Mouse (Mus musculus): Measurements from ENCODE around the gene Tanc1. TPM values are rescaled to one million over a fixed set of nuclear protein-coding genes. Genes with fewer than 3 reads are reported as not detected.

Tanc1 gene
- polyA plus RNA-seq, 1 experiment, result 7.2 TPM

DNA sequence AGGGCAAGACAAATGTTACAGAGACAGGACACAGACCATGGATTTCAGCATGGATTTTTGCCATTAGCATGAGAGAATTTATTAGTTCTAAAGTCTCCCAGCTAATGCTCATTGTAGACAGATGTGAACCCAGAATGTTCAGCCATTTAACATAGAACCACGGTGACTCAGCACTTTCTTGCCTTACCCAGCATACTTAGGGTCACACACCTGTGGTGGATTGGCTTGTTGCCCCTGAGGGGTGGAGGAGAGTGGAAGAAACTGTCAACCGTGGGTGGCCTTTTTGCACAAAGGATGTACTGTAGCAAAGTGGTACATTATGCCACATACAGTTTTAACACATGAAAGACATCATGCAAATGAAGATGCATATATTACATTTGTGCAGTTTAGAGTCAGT is 5.0 kb downstream of the Tanc1 start:
- no peak for DNase-seq (ENCODE audit: low read depth)
- TF ChIP-seq POLR2A (IDR thresholded peaks at IDR 0.05; ENCODE audit: borderline replicate concordance, extremely low read depth, insufficient read depth, insufficient read length, poor library complexity, severe bottlenecking) (no peak), CTCF (IDR thresholded peaks at IDR 0.05; ENCODE audit: borderline replicate concordance, extremely low read depth, insufficient read depth, insufficient read length) (no peak)

DNA sequence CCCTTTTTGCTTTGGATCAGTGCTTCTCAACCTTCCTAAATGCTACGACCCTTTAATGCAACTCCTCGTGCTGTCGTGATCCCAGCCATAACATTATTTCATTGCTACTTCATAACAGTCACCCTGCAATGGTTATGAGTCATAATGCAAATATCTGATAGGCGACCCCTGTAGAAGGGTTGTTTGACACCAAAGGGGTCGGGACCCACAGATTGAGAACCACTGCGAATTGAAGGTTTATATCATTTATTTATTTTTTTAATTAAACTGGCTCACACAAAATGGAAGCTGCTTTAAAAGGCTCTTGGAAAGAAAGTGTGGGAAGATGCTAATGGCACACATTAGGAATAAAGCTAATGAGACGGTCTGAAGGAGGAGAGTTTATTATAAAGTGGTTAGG is 7.2 kb downstream of the Tanc1 start:
- no peak for DNase-seq (ENCODE audit: low read depth)
- TF ChIP-seq CTCF (IDR thresholded peaks at IDR 0.05; ENCODE audit: borderline replicate concordance, extremely low read depth, insufficient read depth, insufficient read length) (no peak), POLR2A (IDR thresholded peaks at IDR 0.05; ENCODE audit: borderline replicate concordance, extremely low read depth, insufficient read depth, insufficient read length, poor library complexity, severe bottlenecking) (no peak)

DNA sequence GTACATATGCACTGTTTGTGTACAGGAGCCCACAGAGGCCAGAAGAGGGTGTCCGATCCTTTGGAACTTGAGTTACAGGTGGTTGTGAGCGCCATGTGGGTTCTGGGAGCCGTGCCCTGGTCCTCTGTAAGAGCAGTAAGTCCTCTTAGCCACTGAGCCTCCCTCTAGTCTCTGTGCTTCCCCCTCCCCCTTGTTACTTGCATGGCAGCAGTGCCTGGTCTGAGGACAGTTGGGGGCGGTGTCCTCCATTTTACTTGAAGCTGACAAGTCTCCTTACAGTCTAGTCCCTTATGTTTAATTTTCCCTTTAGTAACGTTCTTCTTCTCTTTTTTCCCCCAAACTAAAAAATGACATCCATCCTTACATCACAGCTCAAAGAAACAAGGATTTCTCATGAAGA is 8.8 kb downstream of the Tanc1 start:
- TF ChIP-seq POLR2A (IDR thresholded peaks at IDR 0.05; ENCODE audit: borderline replicate concordance, extremely low read depth, insufficient read depth, insufficient read length, poor library complexity, severe bottlenecking) (no peak), CTCF (IDR thresholded peaks at IDR 0.05; ENCODE audit: borderline replicate concordance, extremely low read depth, insufficient read depth, insufficient read length) (no peak)
- no peak for DNase-seq (ENCODE audit: low read depth)

DNA sequence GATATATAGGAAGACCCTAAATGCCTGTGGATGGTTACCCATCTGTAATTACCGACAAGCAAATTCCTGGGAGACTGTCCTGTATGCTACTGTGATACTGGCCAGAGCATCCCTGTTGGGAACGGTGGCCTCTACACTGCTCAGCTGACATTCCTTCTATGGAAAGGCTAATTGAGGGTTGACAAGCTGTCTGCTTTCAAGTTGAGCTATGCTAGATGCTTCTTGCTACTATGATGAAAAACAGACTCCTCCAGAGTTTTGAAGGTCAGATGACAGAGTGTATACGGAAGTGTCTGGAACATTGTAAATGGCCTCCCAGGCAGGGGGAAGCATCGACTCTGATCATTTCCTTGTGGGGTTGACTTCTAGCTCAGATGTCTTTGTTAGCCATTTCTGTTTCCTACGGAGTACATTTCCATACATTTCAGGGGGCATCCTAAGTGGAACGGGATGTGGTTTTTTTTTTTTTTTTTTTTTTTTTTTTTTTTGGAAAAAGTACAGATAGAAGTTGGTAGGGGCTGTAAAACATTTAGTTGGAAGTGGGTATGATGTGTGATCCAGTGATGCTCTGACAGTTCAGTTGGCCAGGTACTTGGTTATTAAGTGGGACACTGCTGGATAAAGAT is 10.8 kb downstream of the Tanc1 start:
- TF ChIP-seq CTCF (IDR thresholded peaks at IDR 0.05; ENCODE audit: borderline replicate concordance, extremely low read depth, insufficient read depth, insufficient read length), result no peak
- DNase-seq (ENCODE audit: low read depth), result no peak

DNA sequence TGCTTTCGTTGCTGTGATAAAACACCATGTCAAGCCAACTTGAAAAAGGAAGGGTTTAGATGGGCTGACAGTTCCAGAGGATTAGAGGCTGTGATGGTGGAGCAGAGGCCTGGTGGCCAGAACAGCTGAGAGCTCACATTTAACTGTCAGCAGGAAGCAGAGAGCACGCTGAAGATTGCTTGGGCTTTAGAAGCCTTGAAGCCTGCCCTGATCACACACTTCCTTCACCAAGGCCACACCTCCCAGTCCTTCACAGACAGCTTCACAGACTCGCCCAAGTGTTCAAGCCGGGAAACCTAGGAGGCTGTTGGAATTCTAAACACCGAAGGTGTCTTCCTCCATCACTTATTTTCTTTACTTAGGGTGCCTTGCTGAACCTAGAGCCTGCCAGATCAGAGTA is 12.0 kb downstream of the Tanc1 start:
- TF ChIP-seq POLR2A (IDR thresholded peaks at IDR 0.05; ENCODE audit: borderline replicate concordance, extremely low read depth, insufficient read depth, insufficient read length, poor library complexity, severe bottlenecking), result no peak
- no peak for TF ChIP-seq CTCF (IDR thresholded peaks at IDR 0.05; ENCODE audit: borderline replicate concordance, extremely low read depth, insufficient read depth, insufficient read length)

DNA sequence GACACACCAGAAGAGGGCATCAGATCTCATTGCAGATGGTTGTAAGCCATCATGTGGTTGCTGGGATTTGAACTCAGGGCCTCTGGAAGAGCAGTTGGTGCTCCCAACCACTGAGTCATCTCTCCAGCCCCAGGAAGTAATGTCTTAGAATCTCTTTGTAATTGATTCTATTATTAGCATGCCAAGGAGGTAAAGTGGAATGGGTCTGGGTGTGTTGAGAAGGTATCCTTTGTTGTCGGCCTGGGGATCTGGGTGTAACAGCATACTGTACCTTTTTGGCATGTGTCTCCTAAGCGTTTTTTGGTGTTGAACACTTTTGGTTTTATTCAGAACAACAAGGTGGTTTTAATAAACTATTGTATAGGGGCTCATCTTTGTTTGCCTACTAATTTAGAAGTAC is 13.6 kb downstream of the Tanc1 start:
- TF ChIP-seq CTCF (IDR thresholded peaks at IDR 0.05; ENCODE audit: borderline replicate concordance, extremely low read depth, insufficient read depth, insufficient read length) (no peak), POLR2A (IDR thresholded peaks at IDR 0.05; ENCODE audit: borderline replicate concordance, extremely low read depth, insufficient read depth, insufficient read length, poor library complexity, severe bottlenecking) (no peak)
- no peak for DNase-seq (ENCODE audit: low read depth)

More for the DNA sequence above, 12.0 kb downstream of the Tanc1 start:
- no peak for DNase-seq (ENCODE audit: low read depth)

DNA sequence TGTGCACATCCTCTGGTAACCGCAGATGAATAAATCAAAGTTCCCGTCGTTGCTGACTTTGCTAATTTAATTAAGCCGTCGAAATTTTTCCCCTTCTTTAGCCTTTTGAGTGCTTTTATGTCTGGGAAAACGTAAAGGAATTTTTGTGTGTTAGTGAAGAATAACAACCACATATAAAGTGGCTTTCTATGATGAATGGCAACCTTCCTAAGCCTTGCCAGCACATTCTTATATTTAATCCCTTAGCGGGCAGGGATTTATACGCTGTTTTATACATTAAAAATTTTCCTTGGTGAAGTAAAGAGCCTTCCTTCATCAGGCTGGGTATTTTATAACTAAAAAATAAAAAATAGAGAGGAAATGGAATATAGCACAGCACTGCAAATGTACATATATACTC is 14.1 kb downstream of the Tanc1 start:
- no peak for TF ChIP-seq CTCF (IDR thresholded peaks at IDR 0.05; ENCODE audit: borderline replicate concordance, extremely low read depth, insufficient read depth, insufficient read length)
- no peak for TF ChIP-seq POLR2A (IDR thresholded peaks at IDR 0.05; ENCODE audit: borderline replicate concordance, extremely low read depth, insufficient read depth, insufficient read length, poor library complexity, severe bottlenecking)

DNA sequence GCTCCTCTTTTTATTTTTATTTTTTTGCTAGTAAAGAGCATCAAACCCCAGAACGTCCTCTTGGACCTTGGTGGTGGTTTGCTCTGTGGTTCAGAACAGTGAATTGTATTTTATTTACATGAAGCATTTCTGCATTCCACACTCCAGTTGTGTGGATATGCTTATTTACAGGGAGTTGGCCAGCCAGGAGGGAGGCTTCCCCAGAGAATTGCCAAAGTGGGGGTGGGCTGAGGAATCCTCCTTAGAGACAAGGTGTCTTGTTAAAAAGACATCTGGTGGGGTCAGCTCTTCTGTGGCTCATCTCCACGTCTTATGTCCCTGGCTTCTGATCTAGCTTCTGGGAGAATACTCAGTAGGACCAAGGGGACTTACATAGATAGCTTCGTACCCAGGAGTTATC is 14.6 kb downstream of the Tanc1 start:
- TF ChIP-seq CTCF (IDR thresholded peaks at IDR 0.05; ENCODE audit: borderline replicate concordance, extremely low read depth, insufficient read depth, insufficient read length), result no peak
- TF ChIP-seq POLR2A (IDR thresholded peaks at IDR 0.05; ENCODE audit: borderline replicate concordance, extremely low read depth, insufficient read depth, insufficient read length, poor library complexity, severe bottlenecking), result no peak
- no peak for DNase-seq (ENCODE audit: low read depth)

More for the DNA sequence above, 14.1 kb downstream of the Tanc1 start:
- no peak for DNase-seq (ENCODE audit: low read depth)

DNA sequence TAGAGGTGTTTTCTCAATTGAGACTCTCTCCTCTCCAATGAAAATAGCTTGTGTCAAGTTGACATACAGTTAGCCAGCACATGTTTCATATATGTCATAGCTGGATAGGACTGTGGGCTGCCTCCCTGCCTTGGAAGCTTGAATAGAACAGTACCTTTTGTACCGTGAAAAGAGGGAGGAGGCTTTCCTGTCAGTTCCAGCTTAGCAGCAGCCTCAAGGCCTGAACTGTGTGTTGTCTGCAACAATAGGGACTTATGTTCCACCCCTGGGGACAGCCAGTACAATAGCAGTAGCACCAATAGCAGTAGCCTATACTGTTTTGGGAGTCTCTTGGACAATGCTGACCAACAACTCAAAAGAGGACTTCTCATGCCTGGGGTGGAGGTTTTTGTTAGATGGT is 15.7 kb downstream of the Tanc1 start:
- TF ChIP-seq POLR2A (IDR thresholded peaks at IDR 0.05; ENCODE audit: borderline replicate concordance, extremely low read depth, insufficient read depth, insufficient read length, poor library complexity, severe bottlenecking), result no peak
- TF ChIP-seq CTCF (IDR thresholded peaks at IDR 0.05; ENCODE audit: borderline replicate concordance, extremely low read depth, insufficient read depth, insufficient read length), result no peak
- DNase-seq (ENCODE audit: low read depth), result no peak

DNA sequence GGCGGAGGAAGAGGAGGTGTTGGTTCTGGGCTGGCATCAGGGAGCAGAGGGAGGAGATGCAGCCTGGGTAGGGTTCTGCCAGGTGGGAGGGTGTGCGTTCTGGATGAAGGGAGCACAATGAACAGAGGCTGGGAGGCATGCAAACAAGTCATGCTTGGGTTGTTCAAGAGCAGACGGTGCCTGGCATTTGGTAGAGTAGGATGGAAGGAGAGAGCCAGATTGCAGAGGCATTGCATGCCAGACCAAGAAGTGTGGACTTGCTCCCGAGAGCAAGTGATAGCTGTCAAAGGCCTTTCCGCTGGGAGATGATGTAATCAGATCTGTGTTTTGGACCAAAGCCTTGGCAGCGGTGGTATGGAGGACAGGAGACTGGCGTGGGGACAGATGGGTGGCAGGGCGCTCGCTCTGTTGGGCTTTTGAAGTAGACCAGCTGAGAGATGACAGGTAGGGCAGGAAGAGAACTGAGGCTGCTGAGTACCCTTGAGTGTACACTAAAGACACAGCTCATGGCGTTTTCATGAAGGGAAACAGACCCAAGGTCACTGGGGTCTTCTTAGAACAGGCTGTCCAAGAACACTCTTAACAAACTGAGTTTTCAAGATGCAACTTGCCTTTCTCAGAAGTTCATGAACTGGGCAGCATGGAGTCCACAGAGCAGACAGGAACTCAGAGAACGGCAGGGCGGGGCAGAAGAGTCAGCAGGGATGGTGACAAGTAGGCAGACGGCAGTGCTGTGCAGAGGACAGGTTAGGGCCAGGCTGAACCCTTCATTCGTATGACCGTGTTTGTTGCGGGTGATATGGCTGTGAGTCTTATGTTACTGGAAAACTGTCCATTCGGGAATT is 16.4 kb downstream of the Tanc1 start:
- DNase-seq (ENCODE audit: low read depth), result peak; percentile 51
- TF ChIP-seq CTCF (IDR thresholded peaks at IDR 0.05; ENCODE audit: borderline replicate concordance, extremely low read depth, insufficient read depth, insufficient read length) (no peak), POLR2A (IDR thresholded peaks at IDR 0.05; ENCODE audit: borderline replicate concordance, extremely low read depth, insufficient read depth, insufficient read length, poor library complexity, severe bottlenecking) (no peak)

DNA sequence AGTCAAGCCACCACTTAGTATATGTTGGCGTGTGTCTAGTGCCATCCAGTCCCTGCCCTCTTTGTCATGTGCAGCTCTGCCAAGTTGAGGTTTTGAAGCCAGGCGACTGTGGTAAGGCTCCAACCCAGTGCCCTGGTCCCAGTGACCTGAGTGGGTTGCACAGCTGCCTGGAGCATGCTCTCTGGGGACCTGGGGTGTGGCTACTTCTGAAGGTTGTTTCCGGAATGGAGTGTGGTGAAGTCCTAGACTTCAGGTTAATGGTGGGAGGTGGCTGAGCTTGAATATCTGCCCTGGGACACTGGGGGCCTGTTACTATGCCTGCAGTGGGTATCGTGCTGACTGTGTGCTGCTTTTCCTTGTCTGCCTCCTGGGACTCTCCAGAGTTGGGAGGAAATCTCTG is 18.0 kb downstream of the Tanc1 start:
- no peak for DNase-seq (ENCODE audit: low read depth)
- TF ChIP-seq CTCF (IDR thresholded peaks at IDR 0.05; ENCODE audit: borderline replicate concordance, extremely low read depth, insufficient read depth, insufficient read length) (no peak), POLR2A (IDR thresholded peaks at IDR 0.05; ENCODE audit: borderline replicate concordance, extremely low read depth, insufficient read depth, insufficient read length, poor library complexity, severe bottlenecking) (no peak)

DNA sequence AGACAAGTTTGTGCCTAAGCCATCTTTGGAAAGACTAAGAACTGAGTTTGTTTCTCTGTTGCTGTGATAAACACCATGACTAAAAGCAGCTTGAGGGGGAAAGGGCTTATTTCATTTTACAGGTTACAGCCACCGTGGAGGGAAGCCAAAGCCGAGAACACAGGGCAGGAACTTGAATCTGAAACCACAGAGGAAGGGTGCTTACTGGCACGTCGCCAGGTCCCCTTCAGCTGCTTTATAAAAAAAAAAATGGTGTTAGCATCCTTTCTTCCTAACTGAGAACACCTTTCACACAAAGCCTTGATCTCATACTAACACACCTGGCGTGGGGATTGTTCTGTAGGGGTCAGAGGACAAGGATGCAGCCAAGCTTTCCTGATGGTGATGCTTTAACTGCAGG is 19.6 kb downstream of the Tanc1 start:
- TF ChIP-seq POLR2A (IDR thresholded peaks at IDR 0.05; ENCODE audit: borderline replicate concordance, extremely low read depth, insufficient read depth, insufficient read length, poor library complexity, severe bottlenecking) (no peak), CTCF (IDR thresholded peaks at IDR 0.05; ENCODE audit: borderline replicate concordance, extremely low read depth, insufficient read depth, insufficient read length) (no peak)
- DNase-seq (ENCODE audit: low read depth), result no peak

Measured in brain, embryonic 14.5 days (tissue).